Mouse (Mus musculus) Patski (cell line): Measurements from ENCODE around the gene Hes3. TPM values are rescaled to one million over a fixed set of nuclear protein-coding genes. Genes with fewer than 3 reads are reported as not detected.

Experiments used
- ATAC-seq: fragments of 100-300 bp; one replicate; pipeline ENCODE4 v1.8.0; 2021
- CTCF ChIA-PET: fragments of 350-600 bp; sonication (Branson Sonifier 250); formaldehyde crosslinking; loops from one replicate; lab custom pipeline; 2022; ENCODE audit warnings: inconsistent platforms; lab: Charles Lee
- POLR2A ChIA-PET: fragments of 350-600 bp; sonication (Branson Sonifier 250); formaldehyde crosslinking; loops from one replicate; lab custom pipeline; 2022; ENCODE audit warnings: antibody characterized with exemption, inconsistent platforms; lab: Charles Lee
- DNase-seq: peaks from one replicate; pipeline ENCODE4 v3.0.0-alpha.2; 2011; ENCODE audit warnings: low read depth, low spot score
- H3K27me3 ChIP-seq: fragments of 371-371 bp; one replicate; pipeline ENCODE4 v1.5.1; 2021
- CTCF ChIP-seq: fragments of 100-300 bp; IDR thresholded peaks from one replicate; pipeline ENCODE4 v1.5.1; 2021
- in situ Hi-C: fragments of 300-500 bp; cut with MboI; formaldehyde crosslinking; loops from 3 replicates; pipeline ENCODE4 v1.11.1; 2018; ENCODE audit warnings: low pct_unique_long_range_greater_than_20kb, mixed read lengths
- polyA plus RNA-seq: library from polyadenylated mRNA; unstranded; gene quantifications from one replicate; pipeline ENCODE4 v1.2.3, GENCODE M21; 2021

Hes3 gene
- polyA plus RNA-seq, 1 experiment from 2014 or later, result 0.12 TPM

GRCm38 (mm10) chr4:152263512-152264176 lies 27.8 kb downstream of the Hes3 start:
- ChIA-PET POLR2A (no interaction called here), CTCF (interaction anchor here (1.1 to 2.9 kb wide), 3 partner anchors 9 to 171 kb away, joined by 3 to 11 read pairs (median 4); no protein-coding TSS in a partner anchor)
- no peak for DNase-seq
- ATAC-seq, result no peak
- no peaks in the 10 kb centered on the region for H3K27me3 ChIP-seq
- no peak for TF ChIP-seq CTCF
- in situ Hi-C loops, result no loop called here

GRCm38 (mm10) chr4:152263089-152263488 lies 28.4 kb downstream of the Hes3 start:
- in situ Hi-C loops, result no loop called here
- no peak for TF ChIP-seq CTCF
- H3K27me3 ChIP-seq, result no peaks in the 10 kb centered on the region
- DNase-seq (no peak), ATAC-seq (no peak)
- CTCF ChIA-PET, result interaction anchor here (1.8 to 2.9 kb wide), 2 partner anchors 10 to 171 kb away, joined by 3 to 11 read pairs; no protein-coding TSS in a partner anchor
- POLR2A ChIA-PET, result no interaction called here

GRCm38 (mm10) chr4:152262187-152262586 lies 29.3 kb downstream of the Hes3 start:
- in situ Hi-C loops, result no loop called here
- CTCF ChIA-PET, result interaction anchor here (0.8 to 2.9 kb wide), 4 partner anchors 11 to 172 kb away, joined by 3 to 11 read pairs (median 4); no protein-coding TSS in a partner anchor

GRCm38 (mm10) chr4:152260451-152260850 lies 31.0 kb downstream of the Hes3 start:
- DNase-seq, result no peak
- ATAC-seq, result no peak
- TF ChIP-seq CTCF, result no peak
- in situ Hi-C loops, result no loop called here
- no peaks in the 10 kb centered on the region for H3K27me3 ChIP-seq
- POLR2A ChIA-PET, result no interaction called here
- CTCF ChIA-PET, result no interaction called here

More at GRCm38 (mm10) chr4:152262187-152262586, 29.3 kb downstream of the Hes3 start:
- no peak for TF ChIP-seq CTCF
- no peaks in the 10 kb centered on the region for H3K27me3 ChIP-seq
- POLR2A ChIA-PET, result no interaction called here
- no peak for DNase-seq
- ATAC-seq, result no peak

- CTCF ChIA-PET, result interaction anchor here (1.3 kb wide), 1 partner anchor 10 kb away, joined by 3 read pairs; no protein-coding TSS in a partner anchor
- DNase-seq (no peak), ATAC-seq (no peak)
- no peak for TF ChIP-seq CTCF
- POLR2A ChIA-PET, result interaction anchor here (1.0 kb wide), 1 partner anchor 16 kb away, joined by 3 read pairs; the partner anchor contains the start of gene Gpr153
- no peaks in the 10 kb centered on the region for H3K27me3 ChIP-seq
- in situ Hi-C loops, result no loop called here
Observed at GRCm38 (mm10) chr4:152257070-152257469, 34.4 kb downstream of the Hes3 start.

GRCm38 (mm10) chr4:152253183-152253759 lies 38.2 kb downstream of the Hes3 start:
- in situ Hi-C loops, result no loop called here
- POLR2A ChIA-PET, result no interaction called here
- no peak for ATAC-seq
- no peaks in the 10 kb centered on the region for H3K27me3 ChIP-seq
- DNase-seq, result no peak
- no peak for TF ChIP-seq CTCF
- CTCF ChIA-PET, result no interaction called here

GRCm38 (mm10) chr4:152250615-152251014 lies 40.8 kb downstream of the Hes3 start:
- POLR2A ChIA-PET, result no interaction called here
- DNase-seq, result no peak
- in situ Hi-C loops, result no loop called here

GRCm38 (mm10) chr4:152247195-152247594 lies 44.3 kb downstream of the Hes3 start:
- in situ Hi-C loops, result no loop called here
- no peak for DNase-seq
- ChIA-PET POLR2A (interaction anchor here (0.6 kb wide), 1 partner anchor 68 kb away, joined by 3 read pairs; no protein-coding TSS in a partner anchor), CTCF (interaction anchor here (1.3 kb wide), 1 partner anchor 9 kb away, joined by 3 read pairs; no protein-coding TSS in a partner anchor)
- H3K27me3 ChIP-seq, result no peaks in the 10 kb centered on the region
- no peak for TF ChIP-seq CTCF
- ATAC-seq, result no peak

More at GRCm38 (mm10) chr4:152250615-152251014, 40.8 kb downstream of the Hes3 start:
- CTCF ChIA-PET, result no interaction called here
- H3K27me3 ChIP-seq, result no peaks in the 10 kb centered on the region
- no peak for ATAC-seq
- TF ChIP-seq CTCF, result no peak

GRCm38 (mm10) chr4:152246011-152246410 lies 45.5 kb downstream of the Hes3 start:
- POLR2A ChIA-PET, result no interaction called here
- no peak for TF ChIP-seq CTCF
- no peaks in the 10 kb centered on the region for H3K27me3 ChIP-seq
- CTCF ChIA-PET, result no interaction called here
- DNase-seq (no peak), ATAC-seq (no peak)
- in situ Hi-C loops, result no loop called here

GRCm38 (mm10) chr4:152244545-152245522 lies 46.6 kb downstream of the Hes3 start:
- no peak for TF ChIP-seq CTCF
- in situ Hi-C loops, result no loop called here
- POLR2A ChIA-PET, result no interaction called here
- H3K27me3 ChIP-seq, result no peaks in the 10 kb centered on the region
- ATAC-seq (no peak), DNase-seq (no peak)
- CTCF ChIA-PET, result interaction anchor here (0.8 kb wide), 1 partner anchor 8 kb away, joined by 3 read pairs; no protein-coding TSS in a partner anchor
